Mouse (Mus musculus) embryonic facial prominence, embryonic 11.5 days (tissue): ENCODE measurements around the gene Arl15. TPM values are rescaled to one million over a fixed set of nuclear protein-coding genes. Genes with fewer than 3 reads are reported as not detected.

Experiments used
- ATAC-seq: fragments of 200-750 bp; cut with Nextera tagmentation; replicated peaks from 2 replicates; pipeline ENCODE4 v1.8.0; 2017; ENCODE audit warnings: low read depth; ENCODE audit not compliant: insufficient number of reproducible peaks, low FRiP score, low TSS enrichment
- DNase-seq: peaks from one replicate; pipeline ENCODE4 v3.0.0-alpha.2; 2015; ENCODE audit warnings: low spot score
- H3K27ac ChIP-seq: fragments of 300-500 bp; sonication (generic); replicated peaks from 2 replicates; pipeline ENCODE4 v1.5.1; 2014; ENCODE audit warnings: mild to moderate bottlenecking, low read depth, low read length, control low read depth
- H3K27me3 ChIP-seq: fragments of 300-500 bp; sonication (generic); 2 replicates; pipeline ENCODE4 v1.6.1; 2014; ENCODE audit warnings: mild to moderate bottlenecking, low read length, moderate library complexity, mixed read lengths; ENCODE audit not compliant: control insufficient read depth, insufficient read depth
- H3K36me3 ChIP-seq: fragments of 300-500 bp; sonication (generic); replicated peaks from 2 replicates; pipeline ENCODE4 v1.6.1; 2014; ENCODE audit warnings: low read depth, mild to moderate bottlenecking, low read length, moderate library complexity, mixed read lengths; ENCODE audit not compliant: control insufficient read depth, insufficient read depth
- H3K4me1 ChIP-seq: fragments of 300-500 bp; sonication (generic); 2 replicates; pipeline ENCODE4 v1.6.1; 2014; ENCODE audit warnings: low read length, mixed read lengths; ENCODE audit not compliant: control insufficient read depth, insufficient read depth
- H3K4me2 ChIP-seq: fragments of 300-500 bp; sonication (generic); 2 replicates; pipeline ENCODE4 v1.6.1; 2014; ENCODE audit warnings: low read depth, mild to moderate bottlenecking, control low read depth, low read length, moderate library complexity
- H3K4me3 ChIP-seq: fragments of 300-500 bp; sonication (generic); 2 replicates; pipeline ENCODE4 v1.5.1; 2014; ENCODE audit warnings: low read depth, low read length, control low read depth
- H3K9ac ChIP-seq: fragments of 300-500 bp; sonication (generic); replicated peaks from 2 replicates; pipeline ENCODE4 v1.6.1; 2014; ENCODE audit warnings: mild to moderate bottlenecking, control low read depth, low read length
- H3K9me3 ChIP-seq: fragments of 300-500 bp; sonication (generic); replicated peaks from 2 replicates; pipeline ENCODE4 v1.6.1; 2016; ENCODE audit warnings: mild to moderate bottlenecking, low read length, inconsistent platforms, mixed read lengths; ENCODE audit not compliant: control insufficient read depth
- WGBS: fragments of 180-500 bp; shearing (Covaris S2); extraction: QIAGEN DNeasy Blood & Tissue Kit; methylation state at CpG from one replicate; pipeline ENCODE4 v1.1.7; 2014; 5-methylcytosine and 5-hydroxymethylcytosine counted together
- polyA plus RNA-seq: library from polyadenylated mRNA; unstranded; fragments of >200 nt; fragmentation: Nextera tagmentation; extraction: Ambion mirVana; gene quantifications from 2 replicates; pipeline ENCODE4 v1.2.1, GENCODE M21; 2014

Arl15 gene
- polyA plus RNA-seq, 1 experiment from 2014 or later, result 10.9 TPM

DNA sequence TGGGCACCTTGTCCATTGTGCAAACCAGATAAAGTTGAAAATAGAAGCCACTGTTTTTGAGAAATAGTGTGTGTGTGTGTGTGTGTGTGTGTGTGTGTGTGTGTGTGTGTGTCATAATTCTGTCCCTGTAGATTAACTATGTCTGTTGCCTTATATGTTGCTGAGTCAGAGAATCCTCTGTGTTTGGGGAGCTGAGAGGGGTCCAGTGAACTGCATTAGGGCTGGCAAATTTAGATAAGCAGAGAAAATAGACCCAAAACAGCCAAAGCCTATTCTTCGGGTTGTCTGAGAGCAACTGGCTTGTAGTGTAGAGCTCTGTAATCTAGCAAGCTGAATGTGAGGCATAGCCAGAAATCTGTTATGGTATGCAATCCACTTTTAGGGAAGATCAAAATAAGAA, 348.9 kb downstream of the Arl15 start:
- no peak overlapping the region for H3K9ac ChIP-seq
- DNase-seq (no peak), ATAC-seq (no peak)
- H3K4me2 ChIP-seq, result no peak overlapping the region
- H3K9me3 ChIP-seq, result no peaks in the 10 kb centered on the region
- 89% methylated on average over 1 of the region's 1 CpGs for WGBS
- no peak overlapping the region for H3K27ac ChIP-seq
- no peaks in the 10 kb centered on the region for H3K27me3 ChIP-seq
- no peaks in the 10 kb centered on the region for H3K36me3 ChIP-seq
- no peak overlapping the region for H3K4me3 ChIP-seq
- no peaks in the 10 kb centered on the region for H3K4me1 ChIP-seq

DNA sequence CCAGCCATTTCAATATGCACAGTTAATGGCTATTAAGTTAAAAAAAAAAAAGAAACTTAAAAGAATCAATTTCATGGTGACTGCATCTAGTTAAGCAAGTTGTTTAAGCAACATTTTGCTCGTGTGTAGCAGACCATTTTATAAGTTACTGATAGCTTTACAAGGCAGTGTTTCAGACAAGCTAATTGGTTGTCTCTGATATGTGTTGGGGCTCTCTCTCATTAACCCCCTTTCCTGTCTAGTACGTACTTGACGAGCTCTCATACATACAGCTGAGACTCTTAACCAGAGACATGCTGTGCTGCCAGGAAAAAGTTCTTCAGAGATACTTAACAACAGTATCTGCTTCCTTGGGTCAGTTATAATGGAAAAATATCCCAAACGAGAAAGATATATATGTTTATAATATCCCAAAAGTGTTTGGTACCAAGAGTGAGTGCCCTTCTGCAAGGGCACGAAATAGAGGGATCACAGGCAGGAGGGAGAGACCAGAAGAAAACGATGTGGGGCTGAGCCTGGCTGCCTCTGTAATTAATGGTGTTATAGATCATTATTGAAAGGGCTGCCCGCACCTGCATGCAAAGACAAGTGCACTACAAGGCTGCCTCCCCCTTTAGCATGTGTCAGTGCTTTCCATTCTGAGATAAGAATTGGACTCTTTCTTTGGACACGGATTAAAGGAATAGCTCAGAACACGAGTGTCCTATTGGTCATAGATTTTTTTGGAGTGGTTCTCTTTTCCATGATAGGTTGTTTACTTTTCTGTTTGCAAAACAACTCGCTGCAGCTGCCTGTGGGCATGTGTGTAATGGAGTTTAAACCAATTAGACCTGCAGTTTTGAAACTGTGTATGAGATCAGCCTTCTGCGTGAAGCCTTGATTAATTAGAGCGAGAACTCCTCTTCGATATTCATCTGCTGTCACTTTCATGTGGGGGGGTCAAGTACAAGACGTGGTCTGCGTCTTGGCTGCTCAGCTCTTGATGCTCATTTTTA, 350.0 kb downstream of the Arl15 start:
- Histone ChIP-seq H3K36me3 (no peaks in the 10 kb centered on the region), H3K4me2 (no peak overlapping the region), H3K9ac (no peak overlapping the region), H3K27ac (no peak overlapping the region), H3K27me3 (no peaks in the 10 kb centered on the region), H3K4me1 (no peaks in the 10 kb centered on the region), H3K9me3 (no peaks in the 10 kb centered on the region), H3K4me3 (no peak overlapping the region)
- WGBS, result 70% methylated on average over 15 of the region's 15 CpGs
- no peak for DNase-seq
- no peak for ATAC-seq

DNA sequence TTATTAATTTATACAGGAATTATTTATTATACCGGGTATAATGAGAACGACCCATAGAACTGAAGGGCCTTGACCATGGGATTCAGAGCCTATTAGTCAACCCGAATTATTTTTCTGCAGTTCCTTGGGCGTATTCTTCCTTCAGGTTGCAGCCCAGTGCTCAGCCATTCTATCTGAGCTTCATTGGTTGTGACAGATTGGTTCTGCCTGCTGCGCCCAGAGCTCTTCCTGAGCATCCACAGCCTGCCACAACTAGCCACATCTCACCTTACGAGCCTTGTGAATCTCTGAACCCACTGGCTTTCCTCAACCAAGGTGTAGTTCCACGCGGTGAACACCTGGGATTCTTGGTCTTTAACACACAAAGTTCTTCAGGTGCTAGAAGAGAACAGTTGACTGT, 350.9 kb downstream of the Arl15 start:
- Histone ChIP-seq H3K9me3 (no peaks in the 10 kb centered on the region), H3K4me1 (no peaks in the 10 kb centered on the region), H3K9ac (no peak overlapping the region), H3K36me3 (no peaks in the 10 kb centered on the region), H3K4me3 (no peak overlapping the region), H3K4me2 (no peak overlapping the region), H3K27ac (no peak overlapping the region), H3K27me3 (no peaks in the 10 kb centered on the region)
- DNase-seq (no peak), ATAC-seq (no peak)
- WGBS, result 81% methylated on average over 8 of the region's 8 CpGs

DNA sequence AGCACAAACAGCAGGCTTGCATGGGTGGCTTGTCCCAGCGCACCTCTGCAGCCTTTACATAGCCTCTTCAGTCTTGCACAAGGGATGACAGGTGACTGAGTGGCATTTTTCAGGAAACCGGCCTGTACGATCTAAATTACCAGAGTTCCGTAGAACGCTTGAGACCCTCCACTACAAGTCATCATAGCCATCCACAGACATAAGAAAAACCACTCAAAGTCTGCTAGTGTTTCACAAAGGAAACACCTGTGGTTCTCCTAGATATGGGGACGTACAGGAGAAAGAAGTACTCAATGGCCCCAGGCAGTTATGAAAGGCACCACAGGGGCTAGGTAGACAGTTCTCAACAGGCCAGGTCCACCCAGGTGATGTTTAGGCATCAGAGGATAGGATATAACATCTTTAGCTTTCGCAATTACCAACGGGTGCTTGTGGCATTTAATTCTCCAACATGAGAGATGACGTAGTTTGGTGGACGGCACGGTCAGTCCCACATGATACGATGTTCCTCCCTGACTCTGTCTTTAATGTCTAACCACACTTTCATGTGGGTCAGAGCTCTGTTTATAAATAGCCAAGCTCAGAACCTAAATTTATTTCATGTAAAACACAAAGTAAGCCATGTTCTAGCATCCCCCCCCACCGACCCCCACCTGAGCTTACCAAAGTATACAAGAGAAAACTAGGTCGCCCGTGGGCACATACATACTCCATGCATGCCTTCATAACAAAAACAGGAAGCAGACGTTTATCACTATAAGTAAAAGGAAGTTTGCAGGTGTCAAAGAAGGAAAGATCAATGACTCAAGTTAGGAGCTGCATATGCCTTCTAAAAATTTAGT, 356.8 kb downstream of the Arl15 start:
- no peak overlapping the region for H3K4me3 ChIP-seq
- DNase-seq (no peak), ATAC-seq (no peak)
- no peaks in the 10 kb centered on the region for H3K36me3 ChIP-seq
- no peaks in the 10 kb centered on the region for H3K27me3 ChIP-seq
- no peak overlapping the region for H3K4me2 ChIP-seq
- H3K27ac ChIP-seq, result no peak overlapping the region
- no peaks in the 10 kb centered on the region for H3K4me1 ChIP-seq
- H3K9ac ChIP-seq, result no peak overlapping the region
- 90% methylated on average over 16 of the region's 16 CpGs for WGBS
- no peaks in the 10 kb centered on the region for H3K9me3 ChIP-seq

DNA sequence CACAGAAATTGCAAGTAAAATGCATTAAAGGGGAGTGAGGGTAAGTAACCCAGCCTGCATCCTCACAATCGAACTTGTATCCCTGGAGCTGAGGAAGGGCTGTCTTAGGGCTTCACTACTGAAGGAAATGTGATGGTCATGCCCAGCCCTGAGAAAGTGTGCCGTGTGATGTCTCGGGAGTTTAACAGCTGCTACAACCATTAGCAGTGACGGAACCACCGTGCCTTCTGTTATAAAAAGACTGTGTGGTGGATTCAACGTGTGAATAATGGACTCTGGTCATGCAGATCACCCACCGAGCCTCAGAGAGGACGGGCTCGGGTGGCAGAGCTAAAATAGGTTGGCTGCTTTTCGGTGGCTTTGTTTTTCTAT, 357.4 kb downstream of the Arl15 start:
- H3K27ac ChIP-seq, result no peak overlapping the region
- no peak overlapping the region for H3K4me2 ChIP-seq
- H3K9me3 ChIP-seq, result no peaks in the 10 kb centered on the region
- ATAC-seq (no peak), DNase-seq (no peak)
- WGBS, result 87% methylated on average over 10 of the region's 10 CpGs
- no peaks in the 10 kb centered on the region for H3K36me3 ChIP-seq
- H3K4me1 ChIP-seq, result no peaks in the 10 kb centered on the region
- no peak overlapping the region for H3K9ac ChIP-seq
- H3K4me3 ChIP-seq, result no peak overlapping the region
- no peaks in the 10 kb centered on the region for H3K27me3 ChIP-seq

DNA sequence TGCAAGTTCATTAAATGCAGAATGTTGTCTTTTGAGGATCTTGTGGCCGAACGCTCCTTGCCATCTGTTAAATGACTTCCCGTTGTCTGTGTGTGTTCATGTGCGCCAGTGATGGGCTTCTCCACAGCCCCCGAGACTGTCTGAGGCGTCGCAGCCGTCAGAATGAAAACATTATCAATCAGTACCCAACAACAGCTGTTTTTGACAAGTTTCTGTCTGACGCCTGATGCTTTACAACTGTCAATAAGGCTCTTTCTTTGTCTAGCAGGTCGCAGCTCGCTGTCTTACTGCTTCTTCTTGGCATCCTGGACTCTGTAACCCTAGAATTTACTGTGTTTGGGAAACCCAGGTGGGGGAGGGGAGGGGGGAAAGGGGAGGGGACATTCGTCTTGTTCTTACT, 362.4 kb downstream of the Arl15 start:
- DNase-seq, result no peak
- H3K27me3 ChIP-seq, result no peaks in the 10 kb centered on the region

DNA sequence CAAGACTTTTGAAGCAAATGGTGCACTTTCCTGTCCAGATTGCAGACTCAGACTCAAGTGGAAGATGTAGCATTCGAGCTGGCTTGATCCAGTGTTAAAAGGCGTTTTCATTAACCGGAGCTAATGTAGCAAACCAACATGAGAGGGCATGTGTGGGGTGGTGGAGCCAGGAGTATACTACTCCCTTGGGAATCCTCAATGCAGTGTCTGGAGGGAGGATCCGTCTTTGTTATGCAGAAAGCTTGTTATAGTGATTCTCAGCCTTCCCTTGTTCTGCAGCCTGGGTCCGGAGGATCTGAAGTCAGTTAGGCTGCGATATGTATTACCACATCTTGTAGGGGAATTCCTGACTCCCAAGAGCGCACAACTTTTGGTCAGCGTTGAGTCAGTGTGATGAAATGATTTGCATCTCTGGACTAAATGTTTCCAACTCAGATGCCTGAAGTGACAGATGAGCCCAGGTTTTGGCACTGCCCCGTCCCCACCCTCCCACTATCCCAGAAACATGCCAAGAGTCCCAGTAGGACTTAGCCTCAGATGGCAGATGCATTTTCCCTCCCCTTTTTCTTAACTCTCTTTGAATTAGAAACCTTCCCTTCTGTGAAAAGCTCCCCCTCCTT, 363.9 kb downstream of the Arl15 start:
- 82% methylated on average over 9 of the region's 9 CpGs for WGBS
- no peak for ATAC-seq

More for the DNA sequence above, 362.4 kb downstream of the Arl15 start:
- Histone ChIP-seq H3K27ac (no peak overlapping the region), H3K4me1 (no peaks in the 10 kb centered on the region), H3K36me3 (no peaks in the 10 kb centered on the region), H3K9ac (no peak overlapping the region), H3K4me2 (no peak overlapping the region), H3K4me3 (no peak overlapping the region), H3K9me3 (no peaks in the 10 kb centered on the region)
- WGBS, result 60% methylated on average over 12 of the region's 12 CpGs
- ATAC-seq, result no peak

More for the DNA sequence above, 363.9 kb downstream of the Arl15 start:
- no peaks in the 10 kb centered on the region for H3K36me3 ChIP-seq
- no peaks in the 10 kb centered on the region for H3K4me1 ChIP-seq
- H3K27ac ChIP-seq, result no peak overlapping the region
- DNase-seq, result no peak
- no peaks in the 10 kb centered on the region for H3K9me3 ChIP-seq
- H3K27me3 ChIP-seq, result no peaks in the 10 kb centered on the region
- H3K9ac ChIP-seq, result no peak overlapping the region
- no peak overlapping the region for H3K4me2 ChIP-seq
- H3K4me3 ChIP-seq, result no peak overlapping the region
